Mouse (Mus musculus) megakaryocyte, embryonic 14.5 days (primary cell): ENCODE data around the gene Tmem25. TPM values are rescaled to one million over a fixed set of nuclear protein-coding genes. Genes with fewer than 3 reads are reported as not detected.

Experiments
- H3K27me3 ChIP-seq: replicated peaks from 2 replicates; pipeline ENCODE3; 2012; ENCODE audit warnings: inconsistent platforms
- H3K36me3 ChIP-seq: replicated peaks from 2 replicates; pipeline ENCODE3; 2012; ENCODE audit warnings: low read length, inconsistent platforms, mixed read lengths
- H3K4me1 ChIP-seq: 2 replicates; pipeline ENCODE4 v1.6.1; 2012; ENCODE audit warnings: inconsistent platforms
- H3K4me3 ChIP-seq: replicated peaks from 2 replicates; pipeline ENCODE3; 2012; ENCODE audit warnings: moderate library complexity, mild to moderate bottlenecking, inconsistent platforms
- H3K9me3 ChIP-seq: 2 replicates; pipeline ENCODE4 v1.6.1; 2012; ENCODE audit warnings: inconsistent platforms
- FLI1 ChIP-seq: IDR thresholded peaks from 2 replicates; pipeline ENCODE4 v1.6.1; 2012; ENCODE audit warnings: low read length, inconsistent platforms, mixed read lengths
- GATA1 ChIP-seq: IDR thresholded peaks from 3 replicates; pipeline ENCODE4 v1.6.1; 2012; ENCODE audit warnings: mixed read lengths, low read length, inconsistent platforms, borderline replicate concordance
- polyA plus RNA-seq: library from polyadenylated mRNA; stranded (reverse); fragments of >175 nt; gene quantifications from 2 replicates; pipeline ENCODE4 v1.2.3, GENCODE M21; 2012; ENCODE audit warnings: low replicate concordance; ENCODE audit not compliant: insufficient read depth

The Tmem25 gene
- polyA plus RNA-seq, 1 experiment = not detected

GRCm38 (mm10) chr9:44817522-44817921 lies 18.4 kb upstream of the Tmem25 start:
- H3K27me3 ChIP-seq = no peaks in the 10 kb centered on the region
- H3K9me3 ChIP-seq = no peaks in the 10 kb centered on the region
- peaks cover 8% of the 10 kb centered on the region for H3K4me1 ChIP-seq
- H3K4me3 ChIP-seq = no peak overlapping the region
- TF ChIP-seq FLI1 (no peak), GATA1 (no peak)
- H3K36me3 ChIP-seq = peaks cover 100% of the 10 kb centered on the region

GRCm38 (mm10) chr9:44814179-44814578 lies 15.1 kb upstream of the Tmem25 start:
- TF ChIP-seq GATA1 (no peak), FLI1 (no peak)
- Histone ChIP-seq H3K36me3 (peaks cover 99% of the 10 kb centered on the region), H3K27me3 (no peaks in the 10 kb centered on the region), H3K4me3 (no peak overlapping the region), H3K4me1 (peaks cover 8% of the 10 kb centered on the region), H3K9me3 (no peaks in the 10 kb centered on the region)

- TF ChIP-seq GATA1 (no peak), FLI1 (no peak)
- Histone ChIP-seq H3K27me3 (no peaks in the 10 kb centered on the region), H3K9me3 (no peaks in the 10 kb centered on the region), H3K4me3 (no peak overlapping the region), H3K36me3 (peaks cover 99% of the 10 kb centered on the region), H3K4me1 (no peaks in the 10 kb centered on the region)
Measured at GRCm38 (mm10) chr9:44810316-44810715, 11.2 kb upstream of the Tmem25 start.

- 0 out of 2 replicates have a peak, but pooled peaks cover 3% of the 10 kb centered on the region for H3K4me1 ChIP-seq
- TF ChIP-seq GATA1 = no peak
- no peaks in the 10 kb centered on the region for H3K9me3 ChIP-seq
- no peak overlapping the region for H3K4me3 ChIP-seq
- no peaks in the 10 kb centered on the region for H3K27me3 ChIP-seq
- peaks cover 86% of the 10 kb centered on the region for H3K36me3 ChIP-seq
Measured at GRCm38 (mm10) chr9:44807778-44808177, 8.7 kb upstream of the Tmem25 start.

GRCm38 (mm10) chr9:44807141-44807540 lies 8.0 kb upstream of the Tmem25 start:
- Histone ChIP-seq H3K4me3 (no peak overlapping the region), H3K36me3 (peaks cover 79% of the 10 kb centered on the region), H3K9me3 (no peaks in the 10 kb centered on the region), H3K27me3 (no peaks in the 10 kb centered on the region), H3K4me1 (0 out of 2 replicates have a peak, but pooled peaks cover 3% of the 10 kb centered on the region)
- TF ChIP-seq GATA1 = no peak

- Histone ChIP-seq H3K27me3 (peaks cover 11% of the 10 kb centered on the region), H3K36me3 (peaks cover 64% of the 10 kb centered on the region), H3K4me3 (no peak overlapping the region), H3K4me1 (0 out of 2 replicates have a peak, but pooled peaks cover 3% of the 10 kb centered on the region), H3K9me3 (no peaks in the 10 kb centered on the region)
- TF ChIP-seq FLI1 (no peak), GATA1 (no peak)
Measured at GRCm38 (mm10) chr9:44805536-44805935, 6.4 kb upstream of the Tmem25 start.

GRCm38 (mm10) chr9:44804678-44805077 lies 5.6 kb upstream of the Tmem25 start:
- TF ChIP-seq GATA1 (no peak), FLI1 (no peak)
- H3K36me3 ChIP-seq = peaks cover 55% of the 10 kb centered on the region
- H3K9me3 ChIP-seq = no peaks in the 10 kb centered on the region
- H3K27me3 ChIP-seq = peaks cover 20% of the 10 kb centered on the region
- H3K4me1 ChIP-seq = peaks cover 6% of the 10 kb centered on the region
- H3K4me3 ChIP-seq = no peak overlapping the region

GRCm38 (mm10) chr9:44802808-44803450 lies 3.8 kb upstream of the Tmem25 start, which contains the start of gene Ttc36:
Ttc36 (minus strand) TSS chr9:44803072.
- no peak for TF ChIP-seq FLI1
- no peak for TF ChIP-seq GATA1
- no peaks in the 10 kb centered on the region for H3K9me3 ChIP-seq
- peaks cover 38% of the 10 kb centered on the region for H3K27me3 ChIP-seq
- peaks cover 23% of the 10 kb centered on the region for H3K4me1 ChIP-seq
- H3K36me3 ChIP-seq = peaks cover 38% of the 10 kb centered on the region
- no peak within 1 kb of the TSS for H3K4me3 ChIP-seq

GRCm38 (mm10) chr9:44801669-44802068 lies 2.6 kb upstream of the Tmem25 start:
- Histone ChIP-seq H3K27me3 (peaks cover 43% of the 10 kb centered on the region), H3K4me1 (peaks cover 24% of the 10 kb centered on the region), H3K9me3 (no peaks in the 10 kb centered on the region), H3K36me3 (peaks cover 25% of the 10 kb centered on the region), H3K4me3 (no peak overlapping the region)
- TF ChIP-seq GATA1 = no peak
- TF ChIP-seq FLI1 = no peak

GRCm38 (mm10) chr9:44799958-44800324 lies 834 bp upstream of the Tmem25 start:
- H3K4me3 ChIP-seq = peak overlapping the region; percentile 93
- peaks cover 8% of the 10 kb centered on the region for H3K36me3 ChIP-seq
- no peak for TF ChIP-seq FLI1
- TF ChIP-seq GATA1 = no peak
- H3K4me1 ChIP-seq = peaks cover 24% of the 10 kb centered on the region
- H3K27me3 ChIP-seq = peaks cover 56% of the 10 kb centered on the region
- H3K9me3 ChIP-seq = no peaks in the 10 kb centered on the region
